Mouse (Mus musculus) testis, adult 2 months (tissue): Measurements from ENCODE around the gene Nr2f6.

Experiments
- CTCF ChIP-seq: fragments of 200-500 bp; IDR thresholded peaks from 2 replicates; pipeline ENCODE4 v1.5.1; 2012; ENCODE audit warnings: low read depth, mild to moderate bottlenecking, inconsistent platforms, low read length, moderate library complexity; ENCODE audit not compliant: control insufficient read depth, insufficient read depth, insufficient replicate concordance
- POLR2A ChIP-seq: fragments of 200-500 bp; IDR thresholded peaks from 2 replicates; pipeline ENCODE4 v1.6.1; 2012; ENCODE audit warnings: low read depth, mild to moderate bottlenecking, inconsistent platforms, low read length, moderate library complexity; ENCODE audit not compliant: control insufficient read depth

- TF ChIP-seq POLR2A (no peak), CTCF (no peak)
Measured at GRCm38 (mm10) chr8:71381971-71382961, 506 bp upstream of the Nr2f6 start.
